Mouse (Mus musculus) liver, embryonic 11.5 days (tissue): ENCODE measurements at regions not wholly inside any gene's neighbourhood (a gene's known extent, or its start where the extent isn't known, plus 50 kb on each side); places are given as distances from the start of the nearest gene placed in this dataset.

ENCODE experiments used
- ATAC-seq: fragments of 200-750 bp; cut with Nextera tagmentation; replicated peaks from 2 replicates; pipeline ENCODE4 v1.8.0; 2017; ENCODE audit warnings: moderate number of reproducible peaks, mild to moderate bottlenecking, moderate TSS enrichment, moderate library complexity; ENCODE audit not compliant: low FRiP score
- DNase-seq: peaks from one replicate; pipeline ENCODE4 v3.0.0-alpha.2; 2017; ENCODE audit warnings: low spot score
- H3K27ac ChIP-seq: fragments of 300-500 bp; sonication (generic); 2 replicates; pipeline ENCODE4 v1.5.1; 2014; ENCODE audit warnings: mild to moderate bottlenecking, low read depth, low read length, control low read depth
- H3K27me3 ChIP-seq: fragments of 300-500 bp; sonication (generic); replicated peaks from 2 replicates; pipeline ENCODE4 v1.6.1; 2014; ENCODE audit warnings: low read length, mixed read lengths; ENCODE audit not compliant: control insufficient read depth, insufficient read depth
- H3K36me3 ChIP-seq: fragments of 300-500 bp; sonication (generic); 2 replicates; pipeline ENCODE4 v1.6.1; 2014; ENCODE audit warnings: mild to moderate bottlenecking, low read length, moderate library complexity, mixed read lengths; ENCODE audit not compliant: control insufficient read depth, insufficient read depth
- H3K4me1 ChIP-seq: fragments of 300-500 bp; sonication (generic); replicated peaks from 2 replicates; pipeline ENCODE4 v1.6.1; 2014; ENCODE audit warnings: low read length, mixed read lengths; ENCODE audit not compliant: control insufficient read depth, insufficient read depth
- H3K4me2 ChIP-seq: fragments of 300-500 bp; sonication (generic); 2 replicates; pipeline ENCODE4 v1.6.1; 2014; ENCODE audit warnings: mild to moderate bottlenecking, control low read depth, moderate library complexity
- H3K4me3 ChIP-seq: fragments of 300-500 bp; sonication (generic); 2 replicates; pipeline ENCODE4 v1.5.1; 2014; ENCODE audit warnings: low read depth, low read length, control low read depth
- H3K9ac ChIP-seq: fragments of 300-500 bp; sonication (generic); 2 replicates; pipeline ENCODE4 v1.6.1; 2014; ENCODE audit warnings: low read depth, low read length, control low read depth
- H3K9me3 ChIP-seq: fragments of 300-500 bp; sonication (generic); 2 replicates; pipeline ENCODE4 v1.6.1; 2016; ENCODE audit warnings: low read length, inconsistent platforms, mixed read lengths; ENCODE audit not compliant: control insufficient read depth
- WGBS: fragments of 180-500 bp; shearing (Covaris S2); extraction: QIAGEN DNeasy Blood & Tissue Kit; methylation state at CpG from one replicate; pipeline ENCODE4 v1.1.7; 2014; 5-methylcytosine and 5-hydroxymethylcytosine counted together

GRCm38 (mm10) chr11:24925135-24925534 is 847.3 kb downstream of the Bcl11a start:
- DNase-seq (no peak), ATAC-seq (no peak)
- Histone ChIP-seq H3K4me3 (no peak overlapping the region), H3K4me2 (no peak overlapping the region), H3K9me3 (no peaks in the 10 kb centered on the region), H3K27ac (no peak overlapping the region), H3K27me3 (no peaks in the 10 kb centered on the region), H3K4me1 (no peaks in the 10 kb centered on the region), H3K36me3 (no peaks in the 10 kb centered on the region), H3K9ac (no peak overlapping the region)

- H3K4me1 ChIP-seq = no peaks in the 10 kb centered on the region
- H3K27ac ChIP-seq = no peak overlapping the region
- DNase-seq = no peak
- H3K9ac ChIP-seq = no peak overlapping the region
- H3K27me3 ChIP-seq = no peaks in the 10 kb centered on the region
- H3K4me2 ChIP-seq = no peak overlapping the region
- H3K9me3 ChIP-seq = no peaks in the 10 kb centered on the region
- H3K4me3 ChIP-seq = no peak overlapping the region
- H3K36me3 ChIP-seq = no peaks in the 10 kb centered on the region
- ATAC-seq = no peak
These were observed 865.8 kb downstream of the Bcl11a start for GRCm38 (mm10) chr11:24943646-24944045.

- H3K9me3 ChIP-seq = no peaks in the 10 kb centered on the region
- ATAC-seq (no peak), DNase-seq (no peak)
- no peaks in the 10 kb centered on the region for H3K36me3 ChIP-seq
- 80% methylated on average over 1 of the region's 1 CpGs for WGBS
- no peak overlapping the region for H3K4me2 ChIP-seq
- no peaks in the 10 kb centered on the region for H3K4me1 ChIP-seq
- H3K9ac ChIP-seq = no peak overlapping the region
- H3K4me3 ChIP-seq = no peak overlapping the region
- no peaks in the 10 kb centered on the region for H3K27me3 ChIP-seq
- no peak overlapping the region for H3K27ac ChIP-seq
These were observed 873.3 kb downstream of the Bcl11a start for GRCm38 (mm10) chr11:24951161-24951560.

DNA sequence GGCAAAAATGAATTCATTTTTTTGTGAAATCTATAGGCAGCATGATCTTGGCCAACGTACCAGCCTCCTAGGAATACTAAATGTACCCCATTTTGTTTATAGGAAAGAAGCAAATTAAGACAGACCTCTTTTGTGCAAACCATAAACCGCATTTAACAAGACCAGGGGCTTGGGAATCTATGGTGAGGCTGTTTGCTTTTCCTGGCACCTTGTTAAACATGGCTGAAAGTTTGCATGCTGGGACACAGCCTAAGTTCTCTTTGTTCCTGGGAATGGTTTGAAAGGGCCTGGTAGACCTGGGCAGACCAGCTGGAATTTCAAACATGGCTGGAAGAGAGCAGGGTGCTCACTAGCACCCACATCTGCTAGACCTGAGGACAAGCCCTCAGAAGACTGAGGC is 894.5 kb downstream of the Bcl11a start:
- 59% methylated on average over 2 of the region's 2 CpGs for WGBS
- Histone ChIP-seq H3K36me3 (no peaks in the 10 kb centered on the region), H3K4me3 (no peak overlapping the region), H3K4me2 (no peak overlapping the region), H3K9ac (no peak overlapping the region), H3K9me3 (no peaks in the 10 kb centered on the region), H3K4me1 (no peaks in the 10 kb centered on the region), H3K27ac (no peak overlapping the region), H3K27me3 (no peaks in the 10 kb centered on the region)
- ATAC-seq (no peak), DNase-seq (no peak)

- WGBS = 72% methylated on average over 9 of the region's 9 CpGs
- no peak for ATAC-seq
These were observed 902.4 kb downstream of the Bcl11a start for GRCm38 (mm10) chr11:24980193-24980665.

DNA sequence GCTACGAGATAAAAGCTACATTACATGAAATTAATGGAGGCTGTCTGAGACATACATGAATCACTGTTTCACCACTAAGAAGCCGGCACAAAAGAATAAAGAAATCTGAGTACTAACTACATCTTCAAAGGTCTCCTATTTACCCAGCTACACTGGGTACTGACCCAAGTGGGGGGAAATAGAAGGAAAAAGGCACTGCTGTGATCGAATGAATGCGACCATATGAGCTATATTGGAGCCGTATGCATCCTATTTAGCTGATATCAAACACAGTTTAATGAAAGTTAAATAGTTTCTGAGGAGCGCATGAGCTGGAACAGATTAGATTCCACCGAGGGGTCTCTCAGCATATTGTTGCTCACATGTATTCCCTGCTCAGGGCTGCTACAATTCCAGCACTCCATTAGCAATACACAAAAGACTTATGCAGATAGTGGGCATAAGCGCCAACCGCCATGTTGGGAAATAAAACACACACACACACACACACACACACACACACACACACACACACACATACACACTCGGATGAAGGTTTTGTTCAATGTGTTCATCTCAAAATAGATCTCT is 905.3 kb downstream of the Bcl11a start:
- no peaks in the 10 kb centered on the region for H3K36me3 ChIP-seq
- ATAC-seq (no peak), DNase-seq (no peak)
- WGBS = 82% methylated on average over 10 of the region's 10 CpGs
- H3K27me3 ChIP-seq = no peaks in the 10 kb centered on the region
- no peak overlapping the region for H3K4me2 ChIP-seq
- H3K4me1 ChIP-seq = no peaks in the 10 kb centered on the region
- H3K9me3 ChIP-seq = no peaks in the 10 kb centered on the region
- H3K9ac ChIP-seq = no peak overlapping the region
- H3K27ac ChIP-seq = no peak overlapping the region
- no peak overlapping the region for H3K4me3 ChIP-seq

More at GRCm38 (mm10) chr11:24980193-24980665, 902.4 kb downstream of the Bcl11a start:
- no peaks in the 10 kb centered on the region for H3K27me3 ChIP-seq
- H3K9me3 ChIP-seq = no peaks in the 10 kb centered on the region
- no peak overlapping the region for H3K4me2 ChIP-seq
- H3K27ac ChIP-seq = no peak overlapping the region
- H3K36me3 ChIP-seq = no peaks in the 10 kb centered on the region
- no peak overlapping the region for H3K4me3 ChIP-seq
- no peaks in the 10 kb centered on the region for H3K4me1 ChIP-seq
- DNase-seq = no peak
- H3K9ac ChIP-seq = no peak overlapping the region

GRCm38 (mm10) chr11:25005491-25005890 is 927.6 kb downstream of the Bcl11a start:
- H3K36me3 ChIP-seq = no peaks in the 10 kb centered on the region
- no peaks in the 10 kb centered on the region for H3K4me1 ChIP-seq
- DNase-seq (no peak), ATAC-seq (no peak)
- H3K27me3 ChIP-seq = no peaks in the 10 kb centered on the region
- no peak overlapping the region for H3K27ac ChIP-seq
- no peak overlapping the region for H3K4me2 ChIP-seq
- H3K9ac ChIP-seq = no peak overlapping the region
- no peaks in the 10 kb centered on the region for H3K9me3 ChIP-seq
- H3K4me3 ChIP-seq = no peak overlapping the region
- 29% methylated on average over 5 of the region's 5 CpGs for WGBS

- WGBS = 68% methylated on average over 4 of the region's 4 CpGs
- Histone ChIP-seq H3K36me3 (no peaks in the 10 kb centered on the region), H3K9ac (no peak overlapping the region), H3K4me3 (no peak overlapping the region), H3K4me1 (no peaks in the 10 kb centered on the region), H3K27me3 (no peaks in the 10 kb centered on the region), H3K9me3 (no peaks in the 10 kb centered on the region), H3K4me2 (no peak overlapping the region), H3K27ac (no peak overlapping the region)
- DNase-seq = no peak
- ATAC-seq = no peak
These were observed 948.9 kb downstream of the Bcl11a start for GRCm38 (mm10) chr11:25026786-25027185.

DNA sequence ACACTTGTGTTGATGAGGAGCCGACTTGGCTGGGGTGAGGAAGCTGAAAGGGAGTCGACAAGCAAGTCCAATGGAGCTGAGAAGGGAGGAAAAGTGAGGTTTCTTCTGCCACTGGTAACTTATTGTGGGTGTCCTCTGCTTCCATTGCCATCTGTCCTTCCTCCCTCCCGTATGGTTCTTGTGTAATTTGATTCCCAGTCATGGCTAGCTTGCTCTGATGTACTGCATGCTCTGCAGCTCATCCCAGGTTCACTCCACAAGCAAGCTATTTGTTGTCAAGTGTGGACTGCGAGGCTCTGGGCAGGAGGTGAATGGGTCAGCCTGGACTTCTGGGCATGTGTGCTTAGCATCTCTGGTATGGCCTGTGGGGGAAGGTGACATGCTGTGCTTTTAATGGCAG is 963.1 kb downstream of the Bcl11a start:
- Histone ChIP-seq H3K9me3 (no peaks in the 10 kb centered on the region), H3K4me1 (no peaks in the 10 kb centered on the region), H3K27me3 (no peaks in the 10 kb centered on the region), H3K27ac (no peak overlapping the region), H3K4me3 (no peak overlapping the region), H3K9ac (no peak overlapping the region), H3K36me3 (no peaks in the 10 kb centered on the region), H3K4me2 (no peak overlapping the region)
- DNase-seq = no peak
- WGBS = 41% methylated on average over 4 of the region's 4 CpGs
- no peak for ATAC-seq
